22 mouse cellular contexts compared by ENCODE assay signal in the genomic region with DNA sequence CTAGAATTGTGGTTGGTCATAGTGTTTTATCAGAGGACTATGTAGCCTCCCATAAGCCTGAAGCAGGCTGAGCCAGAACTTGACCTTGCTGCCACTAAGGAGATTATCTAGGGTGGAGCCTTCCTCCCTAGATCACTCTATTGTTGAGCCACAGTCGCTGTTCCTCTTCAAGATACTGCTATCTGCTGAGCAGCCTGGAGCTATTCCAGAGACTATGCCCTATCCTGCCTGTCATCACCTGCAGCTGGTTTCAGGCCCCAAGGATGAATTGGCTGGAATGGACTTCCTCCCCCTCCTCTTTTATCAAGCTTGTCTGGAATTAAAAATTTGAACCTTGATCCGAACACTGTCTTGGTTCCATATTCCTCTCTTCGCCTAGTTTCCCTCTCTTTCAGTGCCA.
DNase-seq lines count a peak whose midpoint lies in the region; TF ChIP-seq lines count a peak whose summit lies in the region.
"Had no signal": no experiment of that assay in that cellular context is flagged by ENCODE, and none has a peak within 500 bp of the region (broad histone marks: within the 10 kb centered on the region; RNA-seq: fewer than 3 reads in every experiment).

No protein-coding gene starts in this region.

- TF ChIP-seq EP300 in MEL (IDR thresholded peaks at IDR 0.05; ENCODE audit: low read depth in 1 of 2, low read length in 2 of 2) = peak; percentile 62 to 66

- no peak overlapping the region for H3K4me3 ChIP-seq in MEL (ENCODE audit: control insufficient read depth in 1 of 2, insufficient read depth in 1 of 2, low read depth in 2 of 2, low read length in 2 of 2)

- H3K9me3 ChIP-seq in MEL (replicated peaks; ENCODE audit: insufficient read depth, low read length) = no peaks in the 10 kb centered on the region

- TF ChIP-seq POLR2A in MEL (IDR thresholded peaks at IDR 0.05; ENCODE audit: control insufficient read depth in 1 of 2, insufficient read depth in 1 of 2, low read depth in 1 of 2, low read length in 2 of 2, poor library complexity in 1 of 2) = no peak

- no peak overlapping the region for H3K27ac ChIP-seq in MEL (ENCODE audit: control insufficient read depth, low read depth, low read length)

- TF ChIP-seq CTCF in MEL (IDR thresholded peaks at IDR 0.05 in 2 of 3, conservative IDR thresholded peaks at IDR 0.05 in 1 of 3; ENCODE audit: control insufficient read depth in 1 of 3, insufficient read depth in 1 of 3, low read depth in 2 of 3, low read length in 3 of 3, poor library complexity in 1 of 3, severe bottlenecking in 1 of 3) = no peak

- DNase-seq in MEL (ENCODE audit: low read depth, low spot score) (peak; percentile 48), MEL-GATA-1-ER (ENCODE audit: extremely low read depth, low read depth) (peak; percentile 6), ZHBTc4 (ENCODE audit: low read depth, low spot score) (peak; percentile 15)
- DNase-seq in ovary, adult 18-20 months (ENCODE audit: low spot score) = no peak
- no peak for DNase-seq in layer of hippocampus, postnatal 10 days (ENCODE audit: low spot score in 2 of 2)
- DNase-seq in layer of hippocampus, adult 9-11 months = no peak
- DNase-seq: adrenal gland, adult 2 months; adrenal gland, adult 8-10 months; adrenal gland, postnatal 10 days; adrenal gland, postnatal 14 days; adrenal gland, postnatal 25 days; adrenal gland, postnatal 36 days; B cell, adult 2 months; cerebellum, adult 11 months; cerebellum, adult 11-12 months; cerebellum, adult 18-20 months; cerebellum, adult 2 months; cerebellum, adult 8-10 months; cerebellum, adult 9-10 months had no signal

- H3K4me1 ChIP-seq in MEL (ENCODE audit: control insufficient read depth in 1 of 2, insufficient read depth in 2 of 2, low read length in 2 of 2) = peaks cover 2 to 6% of the 10 kb centered on the region in 2 experiments; a peak in 2 of 4 replicates

- no peaks in the 10 kb centered on the region for H3K27me3 ChIP-seq in MEL (ENCODE audit: control insufficient read depth in 1 of 2, insufficient read depth in 2 of 2, low read length in 2 of 2)
- H3K27me3 ChIP-seq: CH12.LX, Patski had no signal

- no peak overlapping the region for H3K9ac ChIP-seq in MEL (ENCODE audit: control insufficient read depth, low read depth, low read length, poor library complexity, severe bottlenecking)

- no peaks in the 10 kb centered on the region for H3K79me2 ChIP-seq in MEL (ENCODE audit: control insufficient read depth, insufficient read depth, low read length, poor library complexity)

- H3K36me3 ChIP-seq in MEL (ENCODE audit: control insufficient read depth in 1 of 2, insufficient read depth in 2 of 2, low read length in 2 of 2) = peaks cover 0 to 7% of the 10 kb centered on the region in 2 experiments; a peak in 2 of 4 replicates
- H3K36me3 ChIP-seq: G1E had no signal

- no peak for TF ChIP-seq RAD21 in MEL (IDR thresholded peaks at IDR 0.05; ENCODE audit: low read depth, low read length)

TF ChIP-seq in MEL, 35 proteins besides CTCF, POLR2A, EP300 and RAD21:
- TF ChIP-seq ZKSCAN1 (IDR thresholded peaks at IDR 0.05; ENCODE audit: low read depth, low read length) (no peak), TCF12 (IDR thresholded peaks at IDR 0.05; ENCODE audit: low read depth, low read length) (peak; percentile 68; the same call in 1 of the 2 replicates), POLR2AphosphoS2 (IDR thresholded peaks at IDR 0.05; ENCODE audit: low read length) (no peak), KAT2A (conservative IDR thresholded peaks at IDR 0.05; ENCODE audit: low read depth, low read length) (no peak), GATA1 (IDR thresholded peaks at IDR 0.05; ENCODE audit: low read depth, low read length) (peak; percentile 72), ETS1 (IDR thresholded peaks at IDR 0.05; ENCODE audit: low read depth, low read length) (peak; percentile 75)

Comparison
In these comparisons a context has a peak if more than half of its experiments do, and no peak if none do; other contexts are left out.
1. DNase-seq: peak in MEL (single experiment), MEL-GATA-1-ER (single experiment) and ZHBTc4 (single experiment); none in ovary, adult 18-20 months (single experiment), layer of hippocampus, postnatal 10 days (0 of 2) and layer of hippocampus, adult 9-11 months (single experiment).